Mouse (Mus musculus) B cell, adult 2 months (primary cell): Measurements from ENCODE around the gene Rraga.

Experiments used
- DNase-seq, 2 experiments: peaks; one replicate each; pipeline ENCODE4 v3.0.0; 2022

Rraga gene

GRCm38 (mm10) chr4:86575283-86575983 is at the start of gene Rraga:
Rraga (plus strand) TSS chr4:86575668.
- DNase-seq = peak; percentile 97

GRCm38 (mm10) chr4:86527162-86528136 is 48.0 kb upstream of the Rraga start:
- no peak for DNase-seq

GRCm38 (mm10) chr4:86529161-86529560 is 46.3 kb upstream of the Rraga start:
- no peak for DNase-seq

- no peak for DNase-seq
Observed at GRCm38 (mm10) chr4:86533406-86534090, 41.9 kb upstream of the Rraga start.

- no peak for DNase-seq
Observed at GRCm38 (mm10) chr4:86534091-86534481, 41.4 kb upstream of the Rraga start.

GRCm38 (mm10) chr4:86537972-86538371 is 37.5 kb upstream of the Rraga start:
- DNase-seq = peak; percentile 68 to 70

GRCm38 (mm10) chr4:86538936-86539335 is 36.5 kb upstream of the Rraga start:
- no peak for DNase-seq

GRCm38 (mm10) chr4:86541573-86541972 is 33.9 kb upstream of the Rraga start:
- no peak for DNase-seq

- DNase-seq = no peak
Observed at GRCm38 (mm10) chr4:86543999-86544398, 31.5 kb upstream of the Rraga start.

GRCm38 (mm10) chr4:86545615-86546014 is 29.9 kb upstream of the Rraga start:
- DNase-seq = no peak

- DNase-seq = no peak
Observed at GRCm38 (mm10) chr4:86548332-86548731, 27.1 kb upstream of the Rraga start.

GRCm38 (mm10) chr4:86555035-86555707 is 20.3 kb upstream of the Rraga start:
- DNase-seq = peak; percentile 25 to 36

GRCm38 (mm10) chr4:86557371-86557770 is 18.1 kb upstream of the Rraga start:
- no peak for DNase-seq

- no peak for DNase-seq
Observed at GRCm38 (mm10) chr4:86558228-86558627, 17.2 kb upstream of the Rraga start, which contains the start of gene Saxo1. Saxo1 (minus strand) TSS chr4:86558328.

- DNase-seq = no peak
Observed at GRCm38 (mm10) chr4:86559006-86559405, 16.5 kb upstream of the Rraga start.

GRCm38 (mm10) chr4:86561061-86561460 is 14.4 kb upstream of the Rraga start:
- no peak for DNase-seq

- no peak for DNase-seq
Observed at GRCm38 (mm10) chr4:86574939-86575282, 557 bp upstream of the Rraga start.

- no peak for DNase-seq
Observed at GRCm38 (mm10) chr4:86576120-86576541, 663 bp downstream of the Rraga start.

GRCm38 (mm10) chr4:86576630-86577225 is 1.3 kb downstream of the Rraga start:
- no peak for DNase-seq

GRCm38 (mm10) chr4:86580056-86580455 is 4.6 kb downstream of the Rraga start:
- peak; percentile 44 to 62 for DNase-seq

- DNase-seq = peak; percentile 44 to 49
Observed at GRCm38 (mm10) chr4:86580591-86580990, 5.1 kb downstream of the Rraga start.

GRCm38 (mm10) chr4:86588236-86588635 is 12.8 kb downstream of the Rraga start:
- DNase-seq = peak; percentile 72 to 73
